Comparison of ENCODE assay signal across 10 mouse cellular contexts in the genomic region with DNA sequence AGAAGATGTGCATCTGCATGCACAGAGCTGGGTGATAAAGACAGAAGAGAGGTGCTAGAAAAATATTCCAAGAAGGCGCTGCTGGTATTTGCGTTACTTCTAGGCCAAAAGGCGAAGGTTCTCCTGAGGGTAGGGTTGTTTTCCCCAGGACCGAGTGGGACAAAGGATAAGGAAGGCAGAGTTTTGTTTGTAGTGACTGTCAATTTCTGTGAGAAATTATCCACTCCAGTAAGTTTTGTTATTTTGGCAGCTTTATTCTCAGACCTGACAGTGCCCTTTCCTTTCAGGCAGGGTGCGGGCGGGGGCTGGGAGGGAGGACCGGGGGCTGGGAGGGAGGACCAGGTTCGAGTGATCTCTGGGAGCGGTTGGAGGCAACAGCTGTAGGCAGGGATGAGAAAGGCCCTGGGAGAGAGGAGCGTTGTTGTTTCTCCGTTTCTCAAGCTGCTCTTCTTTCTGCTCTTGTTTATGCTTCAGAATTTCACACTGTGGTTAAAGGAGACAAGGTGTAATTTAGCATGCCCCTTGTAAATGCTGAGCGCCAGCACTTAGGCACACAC.
DNase-seq lines count a peak whose midpoint lies in the region; ATAC-seq lines count a peak whose summit lies in the region.
"Had no signal": no experiment of that assay in that cellular context is flagged by ENCODE, and none has a peak within 500 bp of the region (broad histone marks: within the 10 kb centered on the region; RNA-seq: fewer than 3 reads in every experiment).

No protein-coding gene starts in this region.

- 42% methylated on average over 12 of the region's 12 CpGs for WGBS in forebrain, embryonic 13.5 days
- 55% methylated on average over 12 of the region's 12 CpGs for WGBS in forebrain, embryonic 11.5 days
- 43% methylated on average over 12 of the region's 12 CpGs for WGBS in intestine, embryonic 15.5 days

- no peaks in the 10 kb centered on the region for H3K27me3 ChIP-seq in forebrain, embryonic 13.5 days
- H3K27me3 ChIP-seq in forebrain, embryonic 11.5 days (ENCODE audit: control insufficient read depth, insufficient read depth, low read length): no peaks in the 10 kb centered on the region
- no peaks in the 10 kb centered on the region for H3K27me3 ChIP-seq in intestine, embryonic 15.5 days (replicated peaks)

- H3K9ac ChIP-seq in forebrain, embryonic 13.5 days: no peak overlapping the region
- H3K9ac ChIP-seq in forebrain, embryonic 11.5 days (ENCODE audit: low read length): no peak overlapping the region
- H3K9ac ChIP-seq in intestine, embryonic 15.5 days: no peak overlapping the region

- no peak overlapping the region; the same call in 1 of the 2 replicates for H3K4me2 ChIP-seq in forebrain, embryonic 13.5 days
- H3K4me2 ChIP-seq in forebrain, embryonic 11.5 days (ENCODE audit: low read depth, low read length, severe bottlenecking): no peak overlapping the region
- no peak overlapping the region for H3K4me2 ChIP-seq in intestine, embryonic 15.5 days (replicated peaks)
- H3K4me2 ChIP-seq: midbrain, embryonic 11.5 days had no signal

- H3K9me3 ChIP-seq in forebrain, embryonic 13.5 days (replicated peaks): no peaks in the 10 kb centered on the region
- no peaks in the 10 kb centered on the region for H3K9me3 ChIP-seq in forebrain, embryonic 11.5 days (ENCODE audit: control insufficient read depth, low read length)
- H3K9me3 ChIP-seq in intestine, embryonic 15.5 days: no peaks in the 10 kb centered on the region

- H3K27ac ChIP-seq in forebrain, embryonic 13.5 days: peak overlapping the region; percentile 19; the same call in 1 of the 2 replicates
- no peak overlapping the region for H3K27ac ChIP-seq in forebrain, embryonic 11.5 days (ENCODE audit: low read depth, low read length)
- no peak overlapping the region for H3K27ac ChIP-seq in intestine, embryonic 15.5 days

- H3K4me3 ChIP-seq in forebrain, embryonic 13.5 days: no peak overlapping the region
- H3K4me3 ChIP-seq in forebrain, embryonic 11.5 days (ENCODE audit: low read depth, low read length): no peak overlapping the region
- H3K4me3 ChIP-seq in intestine, embryonic 15.5 days (replicated peaks): no peak overlapping the region

- no peak for ATAC-seq in forebrain, embryonic 13.5 days
- ATAC-seq in forebrain, embryonic 11.5 days (replicated peaks; ENCODE audit: low FRiP score): no peak; the same call in 1 of the 2 replicates
- no peak for ATAC-seq in intestine, embryonic 15.5 days
- ATAC-seq: intestine, embryonic 16.5 days had no signal

- no peaks in the 10 kb centered on the region for H3K36me3 ChIP-seq in forebrain, embryonic 13.5 days (ENCODE audit: poor library complexity, severe bottlenecking)
- H3K36me3 ChIP-seq in forebrain, embryonic 11.5 days (ENCODE audit: control insufficient read depth, insufficient read depth, low read length): no peaks in the 10 kb centered on the region
- H3K36me3 ChIP-seq in intestine, embryonic 15.5 days: no peaks in the 10 kb centered on the region

- DNase-seq in forebrain, embryonic 11.5 days (ENCODE audit: low spot score): no peak
- peak; percentile 25 for DNase-seq in ovary, adult 18-20 months (ENCODE audit: low spot score)
- no peak for DNase-seq in ovary, postnatal 10 days (ENCODE audit: low spot score)
- DNase-seq in kidney, postnatal 10 days: peak; percentile 41
- peak; percentile 44 for DNase-seq in yolk sac, embryonic 10.5 days (ENCODE audit: low spot score)
- no peak for DNase-seq in frontal cortex, postnatal 14 days (ENCODE audit: low spot score in 2 of 2)

- H3K4me1 ChIP-seq in forebrain, embryonic 13.5 days: peaks cover 8% of the 10 kb centered on the region
- peaks cover 3% of the 10 kb centered on the region; the same call in 1 of the 2 replicates for H3K4me1 ChIP-seq in forebrain, embryonic 11.5 days (replicated peaks; ENCODE audit: control insufficient read depth, insufficient read depth, low read length)
- H3K4me1 ChIP-seq in intestine, embryonic 15.5 days (replicated peaks): no peaks in the 10 kb centered on the region

Comparison
In these comparisons a context has a peak if more than half of its experiments do, and no peak if none do; other contexts are left out.
1. DNase-seq: peak in ovary, adult 18-20 months (single experiment), kidney, postnatal 10 days (single experiment) and yolk sac, embryonic 10.5 days (single experiment); none in forebrain, embryonic 11.5 days (single experiment), ovary, postnatal 10 days (single experiment) and frontal cortex, postnatal 14 days (0 of 2).